Comparison of ENCODE assay signal across 8 mouse cellular contexts in the genomic region with DNA sequence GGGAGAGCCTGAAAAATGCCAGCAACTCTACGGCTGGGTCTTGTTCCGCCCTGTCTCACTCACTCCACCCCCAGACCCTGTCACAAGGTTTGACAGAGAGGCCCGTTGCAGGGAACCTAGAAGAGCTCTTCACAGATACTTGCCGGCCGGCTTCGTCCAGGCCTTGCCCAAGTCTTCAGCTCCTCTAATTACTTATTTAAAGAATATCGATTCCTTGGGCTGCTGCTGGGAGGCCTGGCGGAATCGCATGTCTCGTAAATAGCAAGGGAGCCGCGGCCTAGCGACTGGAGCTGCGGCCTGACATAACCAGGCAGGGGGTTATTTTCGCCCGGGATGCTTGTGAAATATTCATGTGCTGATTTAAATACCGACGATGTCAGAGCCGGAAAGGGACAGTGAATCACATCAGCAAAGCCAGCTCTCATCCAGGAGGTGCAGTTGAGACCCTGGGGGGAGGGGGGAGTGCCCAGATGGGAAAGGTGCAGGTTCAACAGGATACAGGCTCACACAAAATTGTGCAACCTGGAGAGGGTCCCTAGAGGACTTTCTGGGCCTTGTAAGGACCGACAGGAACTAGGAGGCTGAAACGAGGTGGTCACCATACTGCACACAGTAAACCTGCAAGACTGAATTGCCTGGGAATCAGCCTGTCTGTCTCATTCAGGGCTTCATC. TPM values are rescaled to one million over a fixed set of nuclear protein-coding genes. Genes with fewer than 3 reads are reported as not detected.
DNase-seq lines count a peak whose midpoint lies in the region; ATAC-seq and TF ChIP-seq lines count a peak whose summit lies in the region.

No protein-coding gene starts in this region.

- WGBS in forebrain, embryonic 14.5 days: 8% methylated on average over 21 of the region's 21 CpGs
- WGBS in lung, embryonic 15.5 days: 13% methylated on average over 21 of the region's 21 CpGs
- 15% methylated on average over 21 of the region's 21 CpGs for WGBS in stomach, embryonic 14.5 days

- no peak for TF ChIP-seq CTCF in left cerebral cortex, adult 2 months (IDR thresholded peaks at IDR 0.05)

- H3K27ac ChIP-seq in left cerebral cortex, adult 2 months: peak overlapping the region; percentile 59
- H3K27ac ChIP-seq in forebrain, embryonic 14.5 days (ENCODE audit: low read depth, low read length): no peak overlapping the region
- no peak overlapping the region for H3K27ac ChIP-seq in lung, embryonic 15.5 days
- H3K27ac ChIP-seq in stomach, embryonic 14.5 days (ENCODE audit: low read length): no peak overlapping the region

- no peaks in the 10 kb centered on the region for H3K36me3 ChIP-seq in forebrain, embryonic 14.5 days (ENCODE audit: control insufficient read depth, insufficient read depth, low read length)
- H3K36me3 ChIP-seq in lung, embryonic 15.5 days: no peaks in the 10 kb centered on the region
- no peaks in the 10 kb centered on the region for H3K36me3 ChIP-seq in stomach, embryonic 14.5 days (ENCODE audit: control insufficient read depth, insufficient read depth, low read length)

- peak overlapping the region; percentile 28 for H3K4me2 ChIP-seq in forebrain, embryonic 14.5 days (ENCODE audit: low read length)
- H3K4me2 ChIP-seq in lung, embryonic 15.5 days: peak overlapping the region; percentile 27
- H3K4me2 ChIP-seq in stomach, embryonic 14.5 days (replicated peaks; ENCODE audit: low read depth, low read length): peak overlapping the region; percentile 25

- no peaks in the 10 kb centered on the region for H3K9me3 ChIP-seq in forebrain, embryonic 14.5 days (replicated peaks; ENCODE audit: control insufficient read depth, low read length)
- no peaks in the 10 kb centered on the region for H3K9me3 ChIP-seq in lung, embryonic 15.5 days
- no peaks in the 10 kb centered on the region for H3K9me3 ChIP-seq in stomach, embryonic 14.5 days (ENCODE audit: control insufficient read depth, low read depth, low read length)

- no peak for DNase-seq in left cerebral cortex, adult 2 months (ENCODE audit: extremely low spot score in 1 of 2, low spot score in 2 of 2)
- DNase-seq in left cerebral cortex, postnatal 36 days (ENCODE audit: low spot score in 2 of 2): no peak
- DNase-seq in forebrain, embryonic 14.5 days (ENCODE audit: low spot score): peak; percentile 51
- no peak for DNase-seq in cerebellum, adult 11-12 months
- DNase-seq in testis, postnatal 14 days (ENCODE audit: low spot score): no peak
- DNase-seq in frontal cortex, adult 2 months (ENCODE audit: extremely low spot score in 1 of 2, low spot score in 1 of 2): no peak

- no peaks in the 10 kb centered on the region for H3K27me3 ChIP-seq in forebrain, embryonic 14.5 days (replicated peaks; ENCODE audit: control insufficient read depth, insufficient read depth, low read length)
- H3K27me3 ChIP-seq in lung, embryonic 15.5 days: no peaks in the 10 kb centered on the region
- H3K27me3 ChIP-seq in stomach, embryonic 14.5 days (ENCODE audit: control insufficient read depth, insufficient read depth, low read length): no peaks in the 10 kb centered on the region

- peaks cover 8% of the 10 kb centered on the region; the same call in 1 of the 2 replicates for H3K4me1 ChIP-seq in forebrain, embryonic 14.5 days (ENCODE audit: control insufficient read depth, insufficient read depth, low read length)
- peaks cover 10% of the 10 kb centered on the region for H3K4me1 ChIP-seq in lung, embryonic 15.5 days
- 0 out of 2 replicates have a peak, but pooled peaks cover 5% of the 10 kb centered on the region for H3K4me1 ChIP-seq in stomach, embryonic 14.5 days (ENCODE audit: control insufficient read depth, insufficient read depth, low read length)

- peak overlapping the region; percentile 52 for H3K9ac ChIP-seq in forebrain, embryonic 14.5 days (ENCODE audit: low read length)
- H3K9ac ChIP-seq in lung, embryonic 15.5 days: no peak overlapping the region
- no peak overlapping the region for H3K9ac ChIP-seq in stomach, embryonic 14.5 days (replicated peaks; ENCODE audit: low read depth, low read length)

- no peak overlapping the region for H3K4me3 ChIP-seq in left cerebral cortex, adult 2 months
- no peak overlapping the region for H3K4me3 ChIP-seq in forebrain, embryonic 14.5 days (ENCODE audit: low read depth, low read length)
- H3K4me3 ChIP-seq in lung, embryonic 15.5 days: no peak overlapping the region
- H3K4me3 ChIP-seq in stomach, embryonic 14.5 days (ENCODE audit: low read depth, low read length): no peak overlapping the region

- intact Hi-C loops in left cerebral cortex, adult 2 months (cut with DNase I): no loop called here
- intact Hi-C loops in left cerebral cortex, postnatal 36 days (cut with DNase I): no loop called here

- ATAC-seq in forebrain, embryonic 14.5 days: peak; percentile 60
- ATAC-seq in lung, embryonic 15.5 days (ENCODE audit: borderline replicate concordance, extremely low read depth, low FRiP score, low TSS enrichment): peak; percentile 40; the same call in 1 of the 2 replicates
- ATAC-seq in stomach, embryonic 14.5 days (ENCODE audit: insufficient number of reproducible peaks, insufficient read depth, low FRiP score, low read depth): no peak

RNA-seq across cellular contexts. Expression of a gene that starts 17.6 kb away (rescaled TPM):
- 1 to 10 TPM; 2.9 to 4.4 TPM for total RNA-seq in left cerebral cortex, adult 2 months (2021)
- total RNA-seq in left cerebral cortex, postnatal 36 days (2021): 1 to 10 TPM; 3.4 to 3.5 TPM
- 4.0 and 4.2 TPM in 2 replicates for polyA plus RNA-seq in forebrain, embryonic 14.5 days (2014; fragmentation: Nextera tagmentation; extraction: Ambion mirVana)
- polyA plus RNA-seq in lung, embryonic 15.5 days (2015; fragmentation: Nextera tagmentation; extraction: Ambion mirVana): 0.96 and 1.3 TPM in 2 replicates
- 2.4 and 2.5 TPM in 2 replicates for polyA plus RNA-seq in stomach, embryonic 14.5 days (2014; fragmentation: Nextera tagmentation; extraction: Ambion mirVana)
- polyA plus RNA-seq in frontal cortex, adult 2 months (2012; rRNA removed): 1.7 and 2.0 TPM in 2 replicates

RNA-seq across cellular contexts. Expression of a gene that starts 54.8 kb away (rescaled TPM):
- total RNA-seq in left cerebral cortex, adult 2 months (2021): 100 to 1,000 TPM; 292 to 322 TPM
- total RNA-seq in left cerebral cortex, postnatal 36 days (2021): 100 to 1,000 TPM; 282 to 292 TPM
- 114 and 133 TPM in 2 replicates for polyA plus RNA-seq in forebrain, embryonic 14.5 days (2014; fragmentation: Nextera tagmentation; extraction: Ambion mirVana)
- 28.2 and 31.9 TPM in 2 replicates for polyA plus RNA-seq in lung, embryonic 15.5 days (2015; fragmentation: Nextera tagmentation; extraction: Ambion mirVana)
- 42.4 and 43.0 TPM in 2 replicates for polyA plus RNA-seq in stomach, embryonic 14.5 days (2014; fragmentation: Nextera tagmentation; extraction: Ambion mirVana)
- 75.6 and 75.7 TPM in 2 replicates for polyA plus RNA-seq in frontal cortex, adult 2 months (2012; rRNA removed)
